Mouse (Mus musculus): Measurements from ENCODE around the gene Fam166a.
"Not testable (repeated sequence)": the region's sequence is repeated elsewhere in the genome, so short reads cannot be mapped to it uniquely, and the experiment has no call there.

The Fam166a gene

GRCm38 (mm10) chr2:25242101-25242506 lies 23.6 kb downstream of the Fam166a start, which contains the start of the genes Rnf208 and Cysrt1:
Gene Rnf208 (plus strand): TSS chr2:25242255.
Gene Cysrt1 (minus strand): TSS chr2:25242452.
- DNase-seq = peak; percentile 72 to 81

DNA sequence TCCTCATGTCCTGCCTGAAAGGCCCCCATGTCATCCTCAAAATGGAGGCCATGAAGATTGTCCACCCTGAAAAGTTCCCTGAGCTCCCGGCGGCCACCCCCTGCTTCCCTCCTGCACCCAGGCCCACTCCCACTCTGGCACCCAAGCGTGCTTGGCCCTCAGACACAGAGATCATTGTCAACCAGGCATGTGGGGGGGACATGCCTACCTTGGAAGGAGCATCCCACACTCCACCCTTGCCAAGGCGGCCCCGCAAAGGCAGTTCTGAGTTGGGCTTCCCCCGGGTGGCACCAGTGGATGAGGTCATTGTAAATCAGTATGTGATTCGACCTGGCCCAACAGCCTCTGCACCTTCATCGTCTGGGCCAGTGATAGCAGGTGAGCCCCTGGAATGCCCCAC lies 24.8 kb downstream of the Fam166a start:
- peak in 1 of 2 experiments; percentile 27 for DNase-seq

- DNase-seq = peak in 1 of 2 experiments; percentile 6
These were observed 25.6 kb downstream of the Fam166a start for GRCm38 (mm10) chr2:25244144-25244543.

DNA sequence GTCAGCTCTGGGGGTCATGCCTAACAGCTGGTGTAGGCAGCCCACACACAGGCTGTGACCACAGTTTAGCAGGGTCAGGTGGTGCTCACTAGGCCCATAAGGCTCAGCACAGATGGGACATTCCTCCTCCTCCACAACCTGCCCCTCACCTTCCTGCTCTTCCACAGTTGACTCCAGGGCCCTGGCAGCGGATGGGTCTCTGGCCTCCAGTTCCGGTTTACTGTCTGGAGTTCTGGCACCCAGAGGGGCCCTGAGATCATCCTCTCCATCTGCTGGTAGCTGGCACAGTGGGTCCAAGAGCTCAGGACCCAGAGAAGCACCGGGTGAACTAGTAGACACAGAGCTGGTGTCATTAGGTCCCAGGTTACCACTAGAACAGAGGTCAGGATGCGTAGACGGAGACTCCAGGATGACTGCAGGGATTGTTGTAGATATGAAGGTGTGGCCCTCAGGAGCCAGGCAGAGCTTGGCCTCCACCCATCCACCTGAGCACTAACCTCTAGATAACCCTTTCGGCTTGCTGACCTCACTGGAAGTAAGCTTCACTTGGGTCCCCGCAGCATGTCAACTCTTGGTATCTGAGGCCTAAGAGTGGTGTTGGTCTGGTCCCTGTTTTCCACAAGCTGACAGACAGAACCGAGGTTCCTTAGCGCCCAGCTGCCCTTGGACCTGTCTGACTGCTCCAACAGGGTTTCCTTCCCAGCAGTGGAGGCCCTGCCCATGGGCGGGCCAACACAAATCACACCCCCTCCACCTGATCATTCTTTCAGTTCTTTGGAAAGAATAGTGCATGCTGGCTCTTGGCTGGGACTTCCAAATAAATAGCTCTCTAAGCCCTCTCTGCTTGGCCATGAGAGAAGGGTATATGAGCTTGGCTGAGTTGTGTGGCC lies 27.9 kb downstream of the Fam166a start, which contains the start of gene AL732309.1:
Gene AL732309.1, minus strand, starts transcription at position 681 of the 890 bp plus-strand sequence.
- DNase-seq = peak; percentile 44 to 63

DNA sequence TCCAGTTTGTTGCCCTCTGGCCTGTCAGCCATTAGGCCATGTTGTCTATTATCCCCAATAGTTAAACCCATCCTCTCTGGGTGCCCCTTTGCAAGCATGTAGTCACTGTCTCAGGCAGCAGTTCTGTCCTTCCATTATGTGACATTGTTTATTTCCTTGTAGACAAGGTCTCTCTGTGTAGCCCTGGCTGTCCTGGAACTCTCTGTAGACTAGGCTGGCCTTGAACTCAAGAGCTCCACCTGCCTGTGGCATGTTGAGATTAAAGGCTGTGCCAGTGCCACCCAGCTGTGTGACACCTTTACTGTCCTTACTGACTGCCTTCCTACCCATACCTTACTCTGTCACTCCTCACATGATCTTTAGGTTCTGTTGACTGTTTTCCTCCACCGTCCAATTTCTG lies 33.8 kb downstream of the Fam166a start:
- peak in 1 of 2 experiments; percentile 52 for DNase-seq

GRCm38 (mm10) chr2:25255284-25255779 lies 36.8 kb downstream of the Fam166a start, which contains the start of gene Tmem203:
Gene Tmem203 (plus strand): TSS chr2:25255439.
- peak; percentile 92 to 94 for DNase-seq

GRCm38 (mm10) chr2:25256443-25257109 lies 38.0 kb downstream of the Fam166a start:
- peak; percentile 41 to 76 for DNase-seq

GRCm38 (mm10) chr2:25257250-25257649 lies 38.7 kb downstream of the Fam166a start:
- DNase-seq = not testable (repeated sequence)

DNA sequence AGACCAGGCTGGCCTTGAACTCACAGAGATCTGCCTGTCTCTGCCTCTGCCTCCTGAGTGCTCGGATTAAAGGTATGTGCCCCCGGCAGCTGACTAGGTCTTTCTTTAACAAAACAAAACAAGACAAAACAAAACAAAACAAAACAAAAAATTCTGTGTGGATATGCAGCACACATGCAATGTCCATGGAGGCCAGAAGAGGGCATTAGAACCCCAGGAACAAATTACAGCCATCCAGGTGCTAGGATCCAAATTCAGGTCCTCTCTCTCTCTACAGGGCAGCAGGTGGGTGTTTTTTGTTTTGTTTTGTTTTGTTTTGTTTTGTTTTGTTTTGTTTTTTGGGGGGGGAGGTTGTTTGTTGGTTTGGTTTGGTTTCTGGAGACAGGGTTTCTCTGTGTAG lies 40.3 kb downstream of the Fam166a start:
- DNase-seq = peak in 1 of 2 experiments; percentile 52

DNA sequence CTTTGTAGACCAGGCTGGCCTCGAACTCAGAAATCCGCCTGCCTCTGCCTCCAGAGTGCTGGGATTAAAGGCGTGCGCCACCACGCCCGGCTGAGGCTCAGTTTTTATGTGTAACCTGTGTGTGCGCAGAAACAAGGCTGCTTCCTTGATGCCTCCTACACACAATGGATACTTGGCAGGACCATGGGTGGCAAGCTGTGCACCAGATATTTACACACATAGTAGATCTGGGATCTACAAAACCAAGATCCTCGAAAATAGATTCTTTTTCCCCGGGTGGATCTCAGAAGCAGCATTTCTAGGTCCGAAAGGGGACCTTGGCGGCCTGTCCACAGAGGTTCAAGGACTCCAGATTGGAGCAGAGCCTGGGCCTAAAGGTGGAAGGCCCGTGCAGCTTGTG lies 43.3 kb downstream of the Fam166a start:
- peak in 1 of 2 experiments; percentile 38 for DNase-seq

DNA sequence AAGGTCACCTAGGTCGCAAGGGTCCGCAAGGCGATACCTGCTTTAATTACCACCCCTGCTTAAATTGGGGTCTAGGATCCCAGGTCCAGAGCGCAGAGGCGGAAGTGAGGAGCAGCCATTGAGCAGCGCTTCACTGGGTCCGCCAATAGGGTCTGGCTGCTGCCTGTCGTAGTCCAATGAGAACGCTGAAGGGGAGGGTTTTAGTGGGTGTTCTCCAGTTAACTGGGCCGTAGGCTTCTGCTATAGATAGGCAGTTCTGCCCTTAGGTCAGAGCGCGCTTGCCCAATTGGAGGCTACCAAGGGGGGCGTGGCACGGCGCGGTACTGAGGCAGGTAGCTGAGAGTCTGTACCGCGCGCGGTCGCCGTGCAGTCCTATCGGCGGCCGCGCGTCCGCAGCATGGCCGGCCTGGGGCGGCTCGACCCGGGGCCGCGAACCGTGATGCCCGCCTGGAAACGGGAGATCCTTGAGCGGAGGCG lies 43.8 kb downstream of the Fam166a start, which contains the start of gene Tprn:
Gene Tprn, plus strand, starts transcription at position 328 of the 477 bp plus-strand sequence.
- peak; percentile 97 to 98 for DNase-seq

DNA sequence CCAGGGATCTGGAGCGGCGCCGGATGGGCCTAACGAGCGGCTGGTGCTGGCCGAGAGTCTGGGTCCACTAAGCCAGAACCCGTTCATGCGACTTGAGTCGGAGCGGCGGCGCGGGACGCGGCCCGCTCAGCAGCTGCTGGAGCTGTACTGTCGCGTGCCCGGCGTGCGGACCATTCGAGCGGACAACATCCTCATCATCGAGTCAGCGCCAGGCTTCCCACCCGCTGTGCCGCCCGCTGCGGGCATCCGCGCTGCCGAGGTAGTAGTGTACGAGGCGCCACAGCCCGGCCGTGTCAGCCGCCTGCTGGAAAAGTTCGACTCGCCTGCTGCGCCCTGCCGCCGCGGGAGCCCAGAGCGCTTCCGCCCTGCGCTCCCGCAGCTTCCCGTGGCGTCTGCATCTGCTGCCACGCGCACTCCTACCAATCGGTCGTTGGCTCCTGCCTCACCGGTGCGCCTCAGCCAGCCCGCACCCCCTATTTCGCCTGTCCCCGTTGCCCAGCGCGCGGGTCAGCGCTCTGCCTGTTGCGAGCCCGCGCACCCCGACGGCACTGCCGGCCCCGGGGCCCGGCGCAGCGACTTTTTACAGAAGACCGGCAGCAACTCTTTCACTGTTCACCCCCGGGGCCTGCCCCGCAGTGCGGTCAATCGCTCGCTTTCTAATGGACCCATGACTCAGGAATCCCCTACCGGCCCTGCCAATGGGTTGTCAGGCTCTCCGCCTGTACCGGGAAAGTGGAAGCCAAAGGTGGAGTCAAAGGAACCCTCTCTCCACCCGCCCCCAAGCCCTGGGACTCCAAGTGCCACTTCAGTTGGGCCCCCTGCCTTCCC lies 44.5 kb downstream of the Fam166a start:
- DNase-seq = peak; percentile 86 to 88

DNA sequence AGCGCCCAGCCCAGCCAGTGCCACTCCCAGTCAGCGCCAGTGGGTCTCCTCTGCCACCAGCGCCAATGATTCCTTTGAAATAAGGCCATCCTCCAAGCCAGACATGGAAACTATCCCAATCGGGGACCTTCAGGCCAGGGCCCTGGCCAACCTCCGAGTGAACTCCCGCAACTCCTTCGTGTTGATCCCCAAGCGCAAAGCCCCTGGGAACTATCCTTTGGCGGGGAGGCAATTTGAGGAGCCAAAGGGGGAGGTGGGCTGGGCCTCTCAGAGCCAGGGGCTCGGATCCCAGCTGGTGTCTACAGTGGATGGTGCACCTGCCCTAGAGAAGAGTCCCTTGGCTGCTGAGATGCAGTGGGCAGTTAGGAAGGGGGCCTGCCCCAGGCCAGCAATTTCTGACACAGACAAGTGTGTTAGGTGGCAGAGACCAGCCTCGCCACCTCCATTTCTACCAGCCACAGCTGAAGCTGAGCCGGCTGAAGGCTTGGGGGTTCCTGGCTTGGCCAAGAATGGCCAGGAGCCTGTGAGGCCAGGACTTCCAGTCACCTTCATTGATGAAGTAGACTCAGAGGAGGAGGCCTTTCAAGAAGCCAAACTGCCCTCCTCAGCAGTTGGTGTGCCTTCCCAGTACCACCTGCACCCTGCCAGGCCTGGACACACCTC lies 45.2 kb downstream of the Fam166a start:
- peak in 1 of 2 experiments; percentile 55 for DNase-seq

DNA sequence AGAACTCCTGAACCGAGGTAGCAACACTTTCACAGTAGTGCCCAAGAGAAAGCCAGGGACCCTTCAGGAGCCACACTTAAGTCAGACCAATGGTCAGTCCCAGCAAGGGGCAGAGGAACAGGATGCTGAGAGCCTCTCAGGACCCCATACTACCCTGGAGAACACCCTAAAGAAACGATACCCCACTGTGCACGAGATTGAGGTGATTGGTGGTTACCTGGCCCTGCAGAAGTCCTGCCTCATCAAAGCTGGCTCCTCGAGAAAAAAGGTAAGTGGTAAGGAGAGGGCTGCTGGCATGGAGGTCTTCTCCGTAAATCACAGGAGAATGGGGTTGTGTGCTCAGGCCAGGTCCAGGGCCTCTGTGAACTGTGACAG lies 45.7 kb downstream of the Fam166a start:
- peak in 1 of 2 experiments; percentile 44 for DNase-seq

GRCm38 (mm10) chr2:25264851-25265250 lies 46.3 kb downstream of the Fam166a start:
- peak; percentile 87 to 93 for DNase-seq

DNA sequence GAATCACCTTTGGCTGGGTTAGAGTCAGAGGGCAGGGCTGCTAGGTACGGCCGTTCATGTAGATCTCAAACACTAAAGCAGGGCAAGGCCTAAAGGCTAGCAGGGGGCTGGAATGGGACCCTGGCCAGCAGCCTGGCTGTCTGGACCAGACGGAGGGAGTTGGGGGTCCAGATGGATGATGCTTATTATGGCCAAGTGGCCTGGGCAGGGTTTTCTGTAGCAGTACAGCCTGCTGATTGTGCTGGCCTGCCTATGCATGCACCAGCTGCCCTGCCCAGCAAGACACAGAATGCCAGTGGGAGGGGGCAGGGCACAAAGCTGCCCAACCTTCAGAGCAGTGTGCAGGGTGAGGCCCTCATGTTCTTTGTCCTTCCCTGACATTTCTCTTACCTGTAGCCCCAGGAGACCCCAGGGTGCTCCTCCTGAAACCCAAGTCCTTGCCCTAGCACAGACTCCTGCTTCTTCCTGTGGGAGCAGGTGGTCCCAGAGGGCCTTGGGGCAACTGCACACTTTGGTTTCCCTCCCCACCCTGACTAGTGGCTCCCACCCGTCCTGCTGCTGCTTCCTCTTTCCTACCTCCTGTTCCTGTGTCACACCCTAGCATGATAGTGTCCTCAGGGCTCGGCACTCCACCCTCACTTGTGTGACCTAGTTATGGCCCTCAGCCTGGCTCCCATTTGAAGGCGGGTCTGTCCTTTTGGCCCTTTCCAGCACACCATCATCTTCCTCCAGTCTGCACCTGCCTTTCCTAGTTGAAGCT lies 47.5 kb downstream of the Fam166a start:
- peak; percentile 97 to 98 for DNase-seq

DNA sequence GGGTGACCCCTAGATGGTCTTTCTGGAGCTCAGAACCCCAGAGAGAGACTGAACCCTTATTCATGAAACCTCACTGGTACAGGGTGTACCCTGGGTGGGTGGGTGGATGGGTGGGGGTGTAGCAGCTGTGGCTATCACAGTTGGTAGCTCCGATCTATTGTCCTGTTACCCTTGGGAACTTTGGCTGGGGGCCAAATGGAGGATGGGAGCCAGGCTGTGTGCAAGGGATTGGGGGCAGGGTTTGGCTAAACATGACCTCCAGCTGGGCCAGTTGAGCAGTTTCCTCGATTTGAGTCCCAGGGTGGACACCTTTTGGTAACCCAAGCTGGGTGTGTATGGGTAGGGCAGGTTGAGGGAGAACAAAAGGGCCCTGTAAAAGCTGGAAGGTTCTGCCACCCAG lies 48.2 kb downstream of the Fam166a start:
- DNase-seq = peak; percentile 79 to 86

DNA sequence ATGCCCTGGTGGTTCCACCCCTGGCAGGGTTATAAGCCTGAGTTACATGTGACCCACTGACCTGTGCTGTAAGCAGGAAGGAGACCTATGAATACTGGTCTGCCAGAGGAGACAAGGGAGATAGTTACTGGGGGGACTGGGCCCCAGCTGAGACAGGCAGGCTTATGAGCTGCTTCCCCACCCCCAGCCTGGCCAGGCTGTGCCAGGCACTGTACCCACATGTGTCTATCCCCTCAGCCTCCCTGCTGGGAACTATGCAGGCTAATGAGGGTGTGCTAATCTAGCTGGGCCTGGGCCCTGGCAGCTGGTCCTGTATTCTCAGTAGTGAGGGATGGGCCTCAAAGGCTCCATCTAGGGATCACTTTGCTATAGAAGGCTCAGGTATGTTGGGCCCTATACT lies 48.7 kb downstream of the Fam166a start:
- DNase-seq = peak in 1 of 2 experiments; percentile 64

- peak; percentile 48 to 53 for DNase-seq
These were observed 49.3 kb downstream of the Fam166a start for GRCm38 (mm10) chr2:25267746-25268309.

Measured in cerebellum, postnatal 25 days (tissue).